12 mouse cellular contexts compared by ENCODE assay signal in the genomic region with DNA sequence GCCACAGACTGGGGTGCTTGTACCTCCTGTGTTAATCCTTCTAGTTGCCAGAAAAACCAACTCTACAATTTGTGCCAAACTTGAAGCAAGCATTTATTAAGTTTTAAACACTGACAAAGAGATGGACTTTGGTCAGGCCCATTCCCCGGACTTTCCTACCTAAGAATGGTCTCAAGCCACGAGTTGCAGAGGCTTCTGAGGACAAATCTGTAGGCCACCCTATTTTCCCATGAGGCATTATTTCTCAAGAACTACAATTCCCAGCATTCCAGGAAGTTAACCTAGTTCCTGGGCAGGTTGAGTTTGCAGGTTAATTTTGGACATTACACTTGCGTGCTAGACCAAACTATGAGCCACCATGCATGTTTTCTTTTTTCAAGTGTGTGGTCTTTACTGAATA.
DNase-seq lines count a peak whose midpoint lies in the region; ATAC-seq and TF ChIP-seq lines count a peak whose summit lies in the region.
"Had no signal": no experiment of that assay in that cellular context is flagged by ENCODE, and none has a peak within 500 bp of the region (broad histone marks: within the 10 kb centered on the region; RNA-seq: fewer than 3 reads in every experiment).

No protein-coding gene starts in this region.

- no peaks in the 10 kb centered on the region for H3K36me3 ChIP-seq in hindbrain, embryonic 10.5 days
- H3K36me3 ChIP-seq in hindbrain, embryonic 16.5 days (ENCODE audit: control insufficient read depth, insufficient read depth, low read length) = no peaks in the 10 kb centered on the region
- H3K36me3 ChIP-seq in intestine, postnatal 0 days (ENCODE audit: control insufficient read depth, insufficient read depth) = peaks cover 5% of the 10 kb centered on the region
- H3K36me3 ChIP-seq in limb, embryonic 13.5 days = no peaks in the 10 kb centered on the region; the same call in 1 of the 2 replicates
- H3K36me3 ChIP-seq: forebrain, embryonic 15.5 days had no signal

- WGBS in hindbrain, embryonic 10.5 days = 72% methylated on average over 3 of the region's 3 CpGs
- WGBS in hindbrain, embryonic 16.5 days = 80% methylated on average over 3 of the region's 3 CpGs
- 49% methylated on average over 3 of the region's 3 CpGs for WGBS in intestine, postnatal 0 days
- 69% methylated on average over 3 of the region's 3 CpGs for WGBS in limb, embryonic 13.5 days

- DNase-seq in hindbrain, embryonic 10.5 days (ENCODE audit: low spot score) = no peak
- peak; percentile 50 for DNase-seq in R1 (ENCODE audit: low read depth, low spot score)
- DNase-seq in cerebellum, adult 18-20 months = no peak
- no peak for DNase-seq in adrenal gland, adult 8-10 months
- DNase-seq: cerebellum, postnatal 25 days; thymus, postnatal 25 days had no signal

- H3K27ac ChIP-seq in hindbrain, embryonic 10.5 days = peak overlapping the region; percentile 86; the same call in 1 of the 2 replicates
- H3K27ac ChIP-seq in hindbrain, embryonic 16.5 days (ENCODE audit: low read depth, low read length) = no peak overlapping the region
- H3K27ac ChIP-seq in intestine, postnatal 0 days (ENCODE audit: low read depth, low read length) = peak overlapping the region; percentile 41; the same call in 1 of the 2 replicates
- peak overlapping the region; percentile 63; the same call in 1 of the 2 replicates for H3K27ac ChIP-seq in limb, embryonic 13.5 days
- H3K27ac ChIP-seq: left cerebral cortex, adult 2 months; macrophage had no signal

- no peaks in the 10 kb centered on the region for H3K27me3 ChIP-seq in hindbrain, embryonic 10.5 days (ENCODE audit: insufficient read depth, poor library complexity, severe bottlenecking)
- H3K27me3 ChIP-seq in hindbrain, embryonic 16.5 days (replicated peaks; ENCODE audit: control insufficient read depth, insufficient read depth, low read length) = no peaks in the 10 kb centered on the region
- H3K27me3 ChIP-seq in intestine, postnatal 0 days (replicated peaks; ENCODE audit: control insufficient read depth, insufficient read depth, low read length) = no peaks in the 10 kb centered on the region
- no peaks in the 10 kb centered on the region for H3K27me3 ChIP-seq in limb, embryonic 13.5 days
- H3K27me3 ChIP-seq: forebrain, embryonic 15.5 days had no signal

- H3K4me1 ChIP-seq in hindbrain, embryonic 10.5 days (replicated peaks) = peaks cover 26% of the 10 kb centered on the region
- peaks cover 12% of the 10 kb centered on the region for H3K4me1 ChIP-seq in hindbrain, embryonic 16.5 days (ENCODE audit: control insufficient read depth, insufficient read depth, low read depth, low read length)
- H3K4me1 ChIP-seq in intestine, postnatal 0 days (replicated peaks; ENCODE audit: control insufficient read depth, insufficient read depth, low read length) = peaks cover 11% of the 10 kb centered on the region
- peaks cover 48% of the 10 kb centered on the region for H3K4me1 ChIP-seq in limb, embryonic 13.5 days

- H3K4me2 ChIP-seq in hindbrain, embryonic 16.5 days (ENCODE audit: low read length) = no peak overlapping the region
- 0 out of 2 replicates have a peak overlapping the region, but pooled peaks have one; percentile 50 for H3K4me2 ChIP-seq in intestine, postnatal 0 days (replicated peaks; ENCODE audit: low read depth)
- H3K4me2 ChIP-seq in limb, embryonic 13.5 days (replicated peaks) = no peak overlapping the region

- ATAC-seq in hindbrain, embryonic 16.5 days = no peak
- ATAC-seq in intestine, postnatal 0 days = no peak
- no peak for ATAC-seq in limb, embryonic 13.5 days (ENCODE audit: low FRiP score, low read depth)

- H3K9ac ChIP-seq in hindbrain, embryonic 16.5 days (ENCODE audit: low read depth, low read length) = no peak overlapping the region
- no peak overlapping the region for H3K9ac ChIP-seq in intestine, postnatal 0 days (ENCODE audit: low read depth, low read length)
- no peak overlapping the region for H3K9ac ChIP-seq in limb, embryonic 13.5 days
- H3K9ac ChIP-seq: forebrain, embryonic 15.5 days had no signal

- H3K4me3 ChIP-seq in hindbrain, embryonic 10.5 days = no peak overlapping the region
- no peak overlapping the region for H3K4me3 ChIP-seq in hindbrain, embryonic 16.5 days (ENCODE audit: low read length)
- no peak overlapping the region for H3K4me3 ChIP-seq in intestine, postnatal 0 days (ENCODE audit: low read depth, low read length)
- no peak overlapping the region for H3K4me3 ChIP-seq in limb, embryonic 13.5 days
- H3K4me3 ChIP-seq: forebrain, embryonic 15.5 days; left cerebral cortex, adult 2 months had no signal

- no peak for TF ChIP-seq CTCF in intestine, postnatal 0 days (IDR thresholded peaks at IDR 0.05; ENCODE audit: low read depth)

- H3K9me3 ChIP-seq in hindbrain, embryonic 10.5 days = no peaks in the 10 kb centered on the region
- H3K9me3 ChIP-seq in hindbrain, embryonic 16.5 days (ENCODE audit: control insufficient read depth, low read length) = no peaks in the 10 kb centered on the region
- no peaks in the 10 kb centered on the region for H3K9me3 ChIP-seq in intestine, postnatal 0 days (ENCODE audit: control insufficient read depth)
- no peaks in the 10 kb centered on the region for H3K9me3 ChIP-seq in limb, embryonic 13.5 days
- H3K9me3 ChIP-seq: forebrain, embryonic 15.5 days had no signal
